Mouse (Mus musculus): ENCODE data around the gene Ncapd2.

The Ncapd2 gene

DNA sequence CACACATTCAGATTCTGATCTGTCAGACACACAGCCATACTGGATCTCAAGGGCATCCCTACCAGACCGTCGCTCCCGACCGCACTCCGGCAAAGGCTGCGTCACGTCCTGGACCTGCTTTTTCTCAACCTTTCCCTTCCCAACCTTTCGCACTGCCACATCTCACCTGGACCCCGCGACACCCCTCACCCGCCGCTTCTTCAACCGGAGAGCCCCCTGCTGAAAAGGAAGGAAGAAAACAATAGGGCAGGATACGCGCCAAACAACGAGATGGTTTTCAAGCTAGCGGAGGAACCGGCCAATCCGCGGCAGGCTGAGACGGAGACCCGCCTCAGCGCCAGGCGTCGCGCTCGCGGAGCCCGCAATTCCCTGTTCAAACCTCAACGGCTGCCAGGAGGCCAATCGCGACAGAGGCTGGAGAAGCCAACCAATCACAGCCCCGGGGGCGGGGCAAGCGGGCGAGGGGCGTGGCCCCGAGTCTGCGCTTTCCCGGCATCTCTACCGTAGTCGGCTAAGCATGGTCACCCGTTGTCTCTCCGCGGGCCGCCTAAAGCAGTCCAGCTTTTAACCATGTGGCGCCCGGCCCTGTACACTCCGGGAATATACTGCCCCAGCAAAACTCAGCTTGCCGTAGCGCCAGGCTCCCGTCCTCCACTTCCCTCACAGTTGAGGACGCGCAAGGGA, at the start of gene Ncapd2, which contains the start of gene Mrpl51:
Ncapd2 (minus strand) TSS at position 370 of the 684 bp plus-strand sequence.
Mrpl51 (plus strand) TSS at position 470 of the 684 bp plus-strand sequence.
- DNase-seq = peak; percentile 98

GRCm38 (mm10) chr6:125240617-125241016, 49.1 kb upstream of the Ncapd2 start:
- no peak for DNase-seq

DNA sequence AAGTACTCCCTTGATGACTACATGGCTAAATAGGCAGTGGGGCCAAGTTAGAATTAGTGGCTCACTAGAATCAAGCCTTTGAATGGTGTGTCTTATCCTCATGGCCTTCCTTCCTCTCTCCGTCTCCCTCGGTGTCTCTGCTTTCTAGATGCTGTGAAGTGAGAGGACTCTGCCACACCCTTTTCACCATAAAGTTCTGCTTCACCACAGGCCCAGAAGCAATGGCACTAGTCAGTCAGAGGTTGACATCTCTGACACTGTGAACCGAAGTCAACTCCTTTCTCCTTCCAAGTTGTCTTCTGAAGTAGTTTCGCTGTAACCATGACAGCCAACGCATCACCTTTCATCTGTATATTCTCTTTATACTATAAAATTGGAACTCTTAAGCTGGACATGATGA, 48.0 kb upstream of the Ncapd2 start:
- DNase-seq = no peak

DNA sequence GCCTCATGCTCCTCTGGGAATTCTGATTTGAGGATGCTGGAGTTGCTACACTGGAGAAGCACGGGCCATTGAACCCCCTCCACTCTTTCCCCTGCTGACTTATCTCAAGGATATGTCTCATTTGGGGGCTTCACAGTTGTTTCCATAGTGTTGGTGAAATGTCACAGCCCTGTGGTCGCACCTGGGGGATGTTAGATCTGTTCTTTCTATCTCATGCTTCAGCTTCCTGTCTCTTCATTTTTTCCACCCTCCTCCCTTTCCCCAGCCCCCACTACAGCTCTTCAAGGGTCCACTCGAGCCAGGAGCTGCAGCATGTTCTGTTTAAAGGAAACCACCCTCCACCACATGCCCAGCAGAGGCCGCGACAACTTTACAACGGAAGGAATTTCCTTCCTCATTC, 46.9 kb upstream of the Ncapd2 start:
- DNase-seq = no peak

GRCm38 (mm10) chr6:125237421-125237820, 45.9 kb upstream of the Ncapd2 start:
- DNase-seq = no peak

- DNase-seq = no peak
These were observed 45.3 kb upstream of the Ncapd2 start, which contains the start of gene Cd27 for GRCm38 (mm10) chr6:125236782-125237181. Gene Cd27, minus strand, starts transcription at chr6:125237010.

GRCm38 (mm10) chr6:125236341-125236740, 44.8 kb upstream of the Ncapd2 start:
- DNase-seq = no peak

DNA sequence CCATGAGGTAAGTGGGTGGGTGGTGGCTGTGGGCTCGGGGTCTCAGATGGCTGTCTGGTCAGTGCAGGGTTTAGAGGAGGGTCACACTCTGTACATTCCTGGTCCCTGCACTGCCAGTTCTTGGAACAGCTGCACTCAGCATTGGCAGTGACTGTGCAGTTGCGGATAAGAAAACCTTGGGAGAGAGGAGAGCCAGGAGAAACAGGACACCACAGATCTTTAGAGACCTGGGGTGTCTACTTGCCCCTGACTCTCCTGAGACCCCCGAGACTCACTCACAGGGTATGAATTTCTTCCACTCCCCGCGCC, 43.0 kb upstream of the Ncapd2 start:
- DNase-seq = no peak

GRCm38 (mm10) chr6:125233816-125234519, 42.5 kb upstream of the Ncapd2 start:
- DNase-seq = peak; percentile 52

DNA sequence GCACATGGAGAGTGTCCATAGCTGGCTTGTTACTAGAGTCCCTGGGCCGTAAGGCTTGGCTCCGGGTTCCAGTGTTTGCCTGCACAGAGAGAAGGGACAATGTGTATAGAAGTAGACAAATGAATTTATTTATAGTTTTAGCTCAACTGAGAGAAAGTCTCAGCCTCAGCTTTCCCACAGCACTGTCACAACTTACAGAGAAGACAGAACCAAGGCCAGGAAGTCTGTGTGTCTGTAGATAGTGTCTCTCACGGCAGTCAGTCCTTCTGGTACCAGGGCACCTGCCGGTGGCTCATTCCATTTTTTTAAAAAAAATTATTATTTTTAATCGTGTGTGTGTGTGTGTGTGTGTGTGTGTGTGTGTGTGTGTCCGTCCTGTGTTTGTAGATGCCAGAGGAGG, 41.0 kb upstream of the Ncapd2 start:
- DNase-seq = no peak

GRCm38 (mm10) chr6:125232045-125232437, 40.5 kb upstream of the Ncapd2 start:
- peak; percentile 44 for DNase-seq

GRCm38 (mm10) chr6:125231117-125232044, 39.9 kb upstream of the Ncapd2 start, which contains the start of gene Tapbpl:
Gene Tapbpl, minus strand, starts transcription at chr6:125231860.
- DNase-seq = peak; percentile 82

DNA sequence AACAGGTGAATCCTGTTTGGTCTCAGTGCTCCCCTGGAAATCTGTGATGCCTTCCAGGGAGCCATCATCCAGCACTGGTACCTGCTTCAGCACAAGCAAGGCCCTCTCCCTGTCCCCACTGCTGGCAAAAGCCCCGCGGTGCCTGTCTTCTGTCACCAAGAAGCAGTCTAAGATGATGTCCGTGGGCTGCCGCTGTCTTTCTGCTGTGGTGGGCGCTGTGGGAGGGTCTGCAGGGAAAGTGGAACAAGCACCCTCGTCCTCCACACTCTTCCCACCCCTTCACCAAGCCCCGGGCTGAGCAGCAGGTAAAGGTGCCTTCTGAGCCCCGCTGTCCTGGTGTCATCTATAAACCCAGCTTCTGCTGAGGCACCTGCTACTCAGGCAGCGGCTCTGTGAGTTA, 39.1 kb upstream of the Ncapd2 start:
- DNase-seq = no peak

GRCm38 (mm10) chr6:125225518-125226115, 34.1 kb upstream of the Ncapd2 start:
- peak; percentile 59 for DNase-seq

DNA sequence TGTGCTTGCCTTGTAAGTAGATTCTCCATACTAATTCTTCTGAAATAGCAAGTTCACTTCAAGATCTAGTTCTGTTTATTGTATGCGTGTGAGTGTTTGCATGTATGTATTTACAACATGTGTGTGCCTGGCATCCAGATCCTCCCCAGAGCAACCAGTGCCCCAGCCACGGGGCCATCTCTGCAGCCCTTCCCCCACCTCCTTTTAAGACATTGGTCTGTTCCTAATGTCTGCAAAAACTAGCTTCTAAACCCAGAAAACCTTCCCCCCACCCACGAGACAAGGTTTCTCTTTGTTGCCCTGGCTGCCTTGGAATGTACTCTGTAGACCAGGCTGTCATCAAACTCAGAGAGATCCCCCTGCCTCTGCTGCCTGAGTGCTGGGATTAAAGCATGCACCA, 31.1 kb upstream of the Ncapd2 start:
- no peak for DNase-seq

DNA sequence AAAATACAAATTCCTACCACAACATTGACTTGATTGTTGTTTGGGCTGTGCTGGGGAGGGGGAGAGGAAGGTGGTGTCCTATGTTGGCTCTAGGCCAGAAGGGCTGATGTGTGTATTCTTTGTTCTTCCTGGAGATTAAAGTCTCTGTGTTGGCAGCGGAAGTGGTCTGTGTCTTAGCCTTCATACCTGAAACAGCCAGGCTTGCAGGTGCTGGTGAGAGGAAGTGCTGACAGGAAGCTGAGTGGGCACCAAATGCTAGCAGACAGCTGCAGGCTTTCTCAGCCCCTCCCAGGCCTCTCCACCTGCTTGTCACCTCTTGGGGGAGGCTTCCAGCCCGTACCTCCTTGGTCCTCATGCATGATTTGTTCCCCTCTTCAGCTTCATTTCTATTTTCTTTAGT, 30.6 kb upstream of the Ncapd2 start:
- DNase-seq = peak; percentile 66

DNA sequence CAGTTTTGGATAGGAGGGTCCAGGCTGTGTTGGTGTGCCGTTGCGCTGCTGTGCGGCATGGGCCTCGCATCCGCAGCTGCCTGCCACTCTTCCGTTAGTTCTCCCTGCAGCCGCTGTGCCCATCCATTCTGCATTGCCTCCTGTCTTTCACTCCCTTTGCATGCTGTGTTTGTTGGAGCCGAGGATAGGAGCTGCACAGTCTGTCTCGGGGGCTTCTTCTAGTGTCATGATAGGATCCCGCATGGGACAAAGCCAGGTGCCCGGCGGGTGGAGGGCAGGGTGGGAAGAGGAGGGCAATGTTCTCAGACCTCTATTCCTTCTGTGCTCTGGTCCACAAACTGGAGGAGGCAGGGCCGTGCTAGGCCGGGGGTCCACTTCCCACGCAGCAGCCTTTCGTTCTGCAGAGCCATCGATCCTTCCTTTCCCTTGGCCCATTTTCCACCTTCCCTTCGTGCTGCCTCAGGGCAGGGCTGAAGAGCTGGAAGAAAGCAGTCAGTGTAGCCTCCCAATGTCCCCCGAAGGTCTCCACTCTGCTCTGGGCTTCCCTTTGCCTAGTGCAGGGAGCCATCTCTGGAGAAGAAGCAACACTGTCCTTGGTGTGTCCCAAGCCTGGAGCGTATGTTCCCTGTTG, 29.7 kb upstream of the Ncapd2 start:
- no peak for DNase-seq

DNA sequence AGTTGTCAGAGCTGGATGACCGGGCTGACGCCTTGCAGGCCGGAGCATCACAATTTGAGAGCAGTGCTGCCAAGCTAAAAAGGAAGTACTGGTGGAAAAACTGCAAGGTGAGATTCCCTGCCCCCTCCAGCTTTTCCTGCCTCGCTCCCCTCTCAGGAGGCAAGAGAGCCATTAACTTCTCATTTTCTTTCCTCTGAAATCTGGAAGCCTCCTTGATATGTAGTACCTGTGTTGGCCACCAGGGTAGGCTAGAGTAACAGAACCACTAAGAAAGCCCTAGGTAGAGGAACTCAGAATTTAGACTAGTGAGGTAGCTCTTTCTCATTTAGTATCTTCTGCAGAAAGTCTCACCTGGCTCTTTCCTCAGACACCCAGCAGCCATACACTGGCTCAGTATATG, 27.5 kb upstream of the Ncapd2 start:
- DNase-seq = peak; percentile 89

DNA sequence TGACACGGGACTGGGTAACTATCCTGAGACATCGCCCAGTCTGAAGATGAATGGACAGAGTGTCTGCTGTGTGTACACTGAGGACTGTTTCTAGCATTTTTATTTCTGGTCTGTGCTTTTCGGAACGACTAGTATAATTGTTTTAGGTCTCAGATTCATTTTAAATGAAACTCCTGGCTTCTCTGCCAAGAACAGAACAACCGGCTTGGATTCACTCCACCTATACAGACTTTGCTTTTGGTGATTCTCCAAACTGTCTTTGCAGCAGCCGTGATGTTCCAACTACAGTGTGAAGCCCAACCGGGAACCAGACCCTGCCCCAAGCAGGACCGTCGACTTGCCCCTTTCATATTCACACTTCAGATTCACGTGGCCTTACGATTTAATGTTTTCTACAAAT, 26.4 kb upstream of the Ncapd2 start:
- DNase-seq = no peak

GRCm38 (mm10) chr6:125216898-125217297, 25.4 kb upstream of the Ncapd2 start:
- DNase-seq = no peak

DNA sequence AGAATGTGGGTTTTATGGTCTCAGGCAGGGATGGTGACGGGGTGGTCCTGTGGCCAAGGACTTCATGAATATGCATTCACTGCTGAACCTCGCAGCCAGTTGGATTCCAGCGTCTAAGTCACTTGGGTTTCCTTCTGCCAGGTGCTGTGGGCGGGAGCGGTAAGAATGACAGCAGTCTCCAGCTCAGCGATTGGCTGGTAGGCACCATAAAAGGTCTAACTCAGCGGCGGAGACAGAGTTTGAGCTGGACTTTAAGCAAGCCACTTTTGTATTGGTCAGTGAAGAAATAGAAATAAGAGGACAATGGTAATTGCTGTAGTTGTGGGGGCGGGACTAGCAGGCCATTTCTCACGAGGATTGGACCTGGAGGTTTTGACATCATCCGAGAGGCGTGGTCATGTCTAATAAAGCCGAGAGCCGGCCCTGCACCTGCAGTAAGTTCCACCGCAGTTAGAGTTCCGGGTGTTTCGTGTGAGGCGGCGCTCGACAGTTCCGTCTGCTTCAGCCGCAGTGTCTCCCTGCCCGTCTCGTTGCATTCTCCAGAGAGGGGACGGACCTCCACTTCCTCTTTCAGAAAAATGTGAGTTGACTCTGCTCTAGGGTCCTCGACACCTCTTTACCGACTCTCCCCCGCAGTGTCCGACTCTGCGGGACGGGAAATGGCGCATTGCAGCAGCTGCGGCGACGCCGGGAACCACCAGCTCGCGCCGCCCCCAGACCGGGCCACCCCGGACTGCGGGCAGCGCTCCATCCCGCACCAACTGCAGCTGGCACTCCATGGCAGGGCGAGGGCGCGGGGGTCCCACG, 23.9 kb upstream of the Ncapd2 start, which contains the start of gene Vamp1:
Vamp1 (plus strand) TSS at position 404 of the 807 bp plus-strand sequence.
- peak; percentile 99 for DNase-seq

Measured in lung, postnatal 36 days (tissue).